Mouse (Mus musculus): ENCODE measurements around the gene Edem1. TPM values are rescaled to one million over a fixed set of nuclear protein-coding genes. Genes with fewer than 3 reads are reported as not detected.

The Edem1 gene
- total and polyA plus RNA-seq, 3 experiments = 70.9 to 216 (median 157) TPM

- peaks cover 0 to 17% of the 10 kb centered on the region in 2 experiments; a peak in 1 of 4 replicates for H3K4me1 ChIP-seq (ENCODE audit: control insufficient read depth in 1 of 2, insufficient read depth in 2 of 2)
- no peaks in the 10 kb centered on the region for H3K9me3 ChIP-seq (replicated peaks; ENCODE audit: low read length)
- no peak overlapping the region for H3K9ac ChIP-seq (ENCODE audit: insufficient read depth, low read depth)
- no peaks in the 10 kb centered on the region for H3K27me3 ChIP-seq (replicated peaks)
- in situ Hi-C loops (cut with MboI; ENCODE audit: low pct_ligation_motif_present, low pct_unique_long_range_greater_than_20kb, low sequenced_read_pairs) (loop anchor here (25.0 kb wide), 1 partner anchor 304 kb away; no protein-coding TSS in a partner anchor), dilution Hi-C loops (cut with MboI; ENCODE audit: extremely low pct_ligation_motif_present, extremely low pct_unique_long_range_greater_than_20kb, low sequenced_read_pairs) (no loop called here)
- H3K4me2 ChIP-seq (ENCODE audit: insufficient read depth, low read depth, poor library complexity, severe bottlenecking) = no peak overlapping the region
- DNase-seq (ENCODE audit: extremely low read depth) = no peak
- H3K4me3 ChIP-seq (replicated peaks in 1 of 3; ENCODE audit: low read depth in 2 of 3, low read length in 2 of 3, poor library complexity in 1 of 3) = no peak overlapping the region
- peaks cover 50 to 70% of the 10 kb centered on the region in 2 experiments for H3K36me3 ChIP-seq (replicated peaks in 1 of 2; ENCODE audit: control insufficient read depth in 1 of 2, insufficient read depth in 1 of 2, low read length in 1 of 2)
- no peak overlapping the region for H3K27ac ChIP-seq (ENCODE audit: insufficient read depth, low read depth)
- no peaks in the 10 kb centered on the region; the same call in 1 of the 2 replicates for H3K79me2 ChIP-seq (replicated peaks; ENCODE audit: control insufficient read depth, extremely low read depth, insufficient read depth, poor library complexity, severe bottlenecking)
- TF ChIP-seq ZMIZ1 (IDR thresholded peaks at IDR 0.05; ENCODE audit: low read depth, low read length) (no peak), USF2 (conservative IDR thresholded peaks at IDR 0.05; ENCODE audit: low read depth, low read length) (no peak), ZNF384 (IDR thresholded peaks at IDR 0.05; ENCODE audit: low read depth, low read length) (no peak), BHLHE40 (IDR thresholded peaks at IDR 0.05; ENCODE audit: low read depth, low read length) (no peak), MXI1 (IDR thresholded peaks at IDR 0.05; ENCODE audit: low read depth, low read length) (no peak), ZKSCAN1 (IDR thresholded peaks at IDR 0.05; ENCODE audit: borderline replicate concordance, low read depth, low read length) (no peak), ETS1 (conservative IDR thresholded peaks at IDR 0.05; ENCODE audit: low read depth, low read length) (no peak), NRF1 (IDR thresholded peaks at IDR 0.05; ENCODE audit: low read depth, low read length) (no peak), JUN (IDR thresholded peaks at IDR 0.05; ENCODE audit: insufficient read depth, low read depth, low read length) (no peak), EP300 (IDR thresholded peaks at IDR 0.05; ENCODE audit: low read length) (no peak), KAT2A (IDR thresholded peaks at IDR 0.05; ENCODE audit: insufficient replicate concordance, low read length) (no peak)
Measured at GRCm38 (mm10) chr6:108858583-108858982, 30.1 kb downstream of the Edem1 start.

DNA sequence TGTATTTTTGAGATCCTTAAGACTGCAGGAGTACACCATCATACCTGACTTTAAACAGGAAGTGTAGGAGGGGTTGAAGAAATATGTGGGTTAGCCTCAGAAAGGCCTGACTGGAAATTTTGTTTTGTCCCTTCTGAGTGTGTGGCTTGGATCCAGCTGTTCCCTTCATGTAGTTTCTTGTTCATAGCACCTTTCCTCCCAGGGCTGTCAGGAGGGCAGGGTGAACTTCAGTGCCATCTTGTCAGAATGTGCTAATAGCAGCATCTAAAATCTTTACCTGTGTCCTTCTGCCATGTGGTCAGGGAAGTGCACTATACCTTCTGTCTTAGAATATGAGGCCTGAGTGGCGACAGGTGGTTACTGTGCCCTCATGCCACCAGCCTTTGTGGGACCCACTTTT lies 32.8 kb downstream of the Edem1 start:
- dilution Hi-C loops (cut with MboI; ENCODE audit: extremely low pct_ligation_motif_present, extremely low pct_unique_long_range_greater_than_20kb, low sequenced_read_pairs) = no loop called here
- H3K36me3 ChIP-seq (replicated peaks in 1 of 2; ENCODE audit: control insufficient read depth in 1 of 2, insufficient read depth in 1 of 2, low read length in 1 of 2) = peaks cover 26 to 44% of the 10 kb centered on the region in 2 experiments
- no peak overlapping the region for H3K9ac ChIP-seq (ENCODE audit: insufficient read depth, low read depth)
- no peak overlapping the region for H3K27ac ChIP-seq (ENCODE audit: insufficient read depth, low read depth)
- H3K9me3 ChIP-seq (replicated peaks; ENCODE audit: low read length) = no peaks in the 10 kb centered on the region
- H3K4me2 ChIP-seq (ENCODE audit: insufficient read depth, low read depth, poor library complexity, severe bottlenecking) = no peak overlapping the region
- H3K27me3 ChIP-seq (replicated peaks) = no peaks in the 10 kb centered on the region
- H3K79me2 ChIP-seq (replicated peaks; ENCODE audit: control insufficient read depth, extremely low read depth, insufficient read depth, poor library complexity, severe bottlenecking) = no peaks in the 10 kb centered on the region
- peaks cover 0 to 8% of the 10 kb centered on the region in 2 experiments; a peak in 1 of 4 replicates for H3K4me1 ChIP-seq (ENCODE audit: control insufficient read depth in 1 of 2, insufficient read depth in 2 of 2)
- no peak for DNase-seq (ENCODE audit: extremely low read depth)
- in situ Hi-C loops (cut with MboI; ENCODE audit: low pct_ligation_motif_present, low pct_unique_long_range_greater_than_20kb, low sequenced_read_pairs) = loop anchor here (25.0 kb wide), 1 partner anchor 301 kb away; no protein-coding TSS in a partner anchor
- no peak overlapping the region for H3K4me3 ChIP-seq (replicated peaks in 1 of 3; ENCODE audit: low read depth in 2 of 3, low read length in 2 of 3, poor library complexity in 1 of 3)
- TF ChIP-seq NRF1 (IDR thresholded peaks at IDR 0.05; ENCODE audit: low read depth, low read length) = no peak

DNA sequence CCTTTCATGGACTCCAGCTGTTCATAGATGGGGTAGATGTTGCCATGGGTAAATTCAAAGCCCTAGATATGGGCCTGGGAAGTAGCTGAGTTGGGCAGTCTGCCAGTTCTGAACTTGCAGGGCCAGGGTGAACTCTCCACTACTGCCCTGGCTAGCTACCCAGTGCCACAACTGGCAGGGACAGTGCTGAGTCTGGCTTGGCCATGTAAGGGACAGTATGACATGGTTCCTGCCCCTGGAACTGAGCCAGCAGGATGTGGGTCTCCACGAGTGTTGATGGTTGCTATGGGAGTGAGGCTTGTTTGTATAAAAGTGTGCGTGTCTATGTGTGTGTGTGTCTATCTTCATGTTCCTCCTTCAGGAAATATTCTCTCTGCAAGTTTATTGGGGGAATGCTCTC lies 34.1 kb downstream of the Edem1 start:
- in situ Hi-C loops (cut with MboI; ENCODE audit: low pct_ligation_motif_present, low pct_unique_long_range_greater_than_20kb, low sequenced_read_pairs) = loop anchor here (25.0 kb wide), 1 partner anchor 300 kb away; no protein-coding TSS in a partner anchor
- Histone ChIP-seq H3K4me3 (replicated peaks in 1 of 3; ENCODE audit: low read depth in 2 of 3, low read length in 2 of 3, poor library complexity in 1 of 3) (no peak overlapping the region), H3K27ac (ENCODE audit: insufficient read depth, low read depth) (no peak overlapping the region), H3K79me2 (replicated peaks; ENCODE audit: control insufficient read depth, extremely low read depth, insufficient read depth, poor library complexity, severe bottlenecking) (no peaks in the 10 kb centered on the region), H3K27me3 (replicated peaks) (no peaks in the 10 kb centered on the region), H3K9ac (ENCODE audit: insufficient read depth, low read depth) (no peak overlapping the region), H3K4me2 (ENCODE audit: insufficient read depth, low read depth, poor library complexity, severe bottlenecking) (no peak overlapping the region), H3K36me3 (replicated peaks in 1 of 2; ENCODE audit: control insufficient read depth in 1 of 2, insufficient read depth in 1 of 2, low read length in 1 of 2) (peaks cover 15 to 31% of the 10 kb centered on the region in 2 experiments), H3K4me1 (ENCODE audit: control insufficient read depth in 1 of 2, insufficient read depth in 2 of 2) (peaks cover 0 to 8% of the 10 kb centered on the region in 2 experiments; a peak in 1 of 4 replicates), H3K9me3 (replicated peaks; ENCODE audit: low read length) (no peaks in the 10 kb centered on the region)
- dilution Hi-C loops (cut with MboI; ENCODE audit: extremely low pct_ligation_motif_present, extremely low pct_unique_long_range_greater_than_20kb, low sequenced_read_pairs) = no loop called here
- no peak for DNase-seq (ENCODE audit: extremely low read depth)
- peak; percentile 85; the same call in 1 of the 2 replicates for TF ChIP-seq POLR2AphosphoS2 (IDR thresholded peaks at IDR 0.05; ENCODE audit: low read depth, low read length)
- TF ChIP-seq ELF1 (IDR thresholded peaks at IDR 0.05; ENCODE audit: low read depth, low read length) = no peak
